Mouse (Mus musculus): ENCODE data around the gene Spata1.

GRCm38 (mm10) chr3:146486464-146486863 is 13.1 kb downstream of the Spata1 start:
- TF ChIP-seq CTCF (IDR thresholded peaks at IDR 0.05), result no peak
- no peak for TF ChIP-seq POLR2A (IDR thresholded peaks at IDR 0.05; ENCODE audit: insufficient read depth, low read depth, low read length)
